8 mouse cellular contexts compared by ENCODE assay signal in genomic region chr6:82714243-82714642, GRCm38 (mm10). TPM values are rescaled to one million over a fixed set of nuclear protein-coding genes. Genes with fewer than 3 reads are reported as not detected.
DNase-seq lines count a peak whose midpoint lies in the region; TF ChIP-seq lines count a peak whose summit lies in the region.

No protein-coding gene starts in this region.

- H3K36me3 ChIP-seq in midbrain, embryonic 10.5 days, result no peaks in the 10 kb centered on the region

- peak; percentile 92 for DNase-seq in adipocyte (ENCODE audit: low spot score)
- peak; percentile 69 to 72 for DNase-seq in cerebellum, postnatal 36 days
- DNase-seq in gastrocnemius, adult 2 months, result peak; percentile 74
- peak; percentile 58 for DNase-seq in hindlimb bud, embryonic 11.5 days (ENCODE audit: extremely low spot score, low read depth, low spot score)
- peak; percentile 67 to 78 for DNase-seq in left cerebral cortex, adult 2 months (ENCODE audit: extremely low spot score in 1 of 2, low spot score in 2 of 2)
- DNase-seq in midbrain, embryonic 10.5 days (ENCODE audit: low spot score), result peak; percentile 70
- DNase-seq in right cerebral cortex, postnatal 25 days, result peak; percentile 53
- peak; percentile 72 to 77 for DNase-seq in urinary bladder, postnatal 4 days (ENCODE audit: low spot score in 2 of 2)

- no peak overlapping the region for H3K4me3 ChIP-seq in gastrocnemius, adult 2 months
- H3K4me3 ChIP-seq in left cerebral cortex, adult 2 months, result no peak overlapping the region
- H3K4me3 ChIP-seq in midbrain, embryonic 10.5 days, result no peak overlapping the region

- TF ChIP-seq CTCF in gastrocnemius, adult 2 months (IDR thresholded peaks at IDR 0.05), result peak; percentile 95
- peak; percentile 94 for TF ChIP-seq CTCF in left cerebral cortex, adult 2 months (IDR thresholded peaks at IDR 0.05)

- 16% methylated on average over 3 of the region's 3 CpGs for WGBS in midbrain, embryonic 10.5 days

- H3K27me3 ChIP-seq in midbrain, embryonic 10.5 days (ENCODE audit: low read depth, poor library complexity, severe bottlenecking), result no peaks in the 10 kb centered on the region

- H3K9me3 ChIP-seq in midbrain, embryonic 10.5 days (replicated peaks), result no peaks in the 10 kb centered on the region

- intact Hi-C loops in gastrocnemius, adult 2 months (cut with DNase I), result loop anchor here (2.0 kb wide), 1 partner anchor 257 kb away; no protein-coding TSS in a partner anchor
- intact Hi-C loops in left cerebral cortex, adult 2 months (cut with DNase I), result loop anchor here (1.0 kb wide), 1 partner anchor 257 kb away; no protein-coding TSS in a partner anchor

- no peaks in the 10 kb centered on the region for H3K4me1 ChIP-seq in midbrain, embryonic 10.5 days

- H3K27ac ChIP-seq in gastrocnemius, adult 2 months, result no peak overlapping the region
- no peak overlapping the region for H3K27ac ChIP-seq in left cerebral cortex, adult 2 months
- H3K27ac ChIP-seq in midbrain, embryonic 10.5 days (replicated peaks), result no peak overlapping the region

RNA-seq across cellular contexts. Expression of gene Pole4, which starts 9.1 kb away (rescaled TPM):
- 10 to 100 TPM; 16.7 to 18.4 TPM for total RNA-seq in gastrocnemius, adult 2 months (2021)
- 10 to 100 TPM; 26.0 to 31.6 TPM for total RNA-seq in left cerebral cortex, adult 2 months (2021)
- 93.1 and 96.4 TPM in 2 replicates for polyA plus RNA-seq in midbrain, embryonic 10.5 days (2016; fragmentation: Nextera tagmentation; extraction: Ambion mirVana)
